Mouse (Mus musculus) thymus, postnatal 25 days (tissue): ENCODE results near the gene Lrrtm4.

Source experiments
- DNase-seq: peaks from one replicate; pipeline ENCODE4 v3.0.0; 2022

The Lrrtm4 gene

DNA sequence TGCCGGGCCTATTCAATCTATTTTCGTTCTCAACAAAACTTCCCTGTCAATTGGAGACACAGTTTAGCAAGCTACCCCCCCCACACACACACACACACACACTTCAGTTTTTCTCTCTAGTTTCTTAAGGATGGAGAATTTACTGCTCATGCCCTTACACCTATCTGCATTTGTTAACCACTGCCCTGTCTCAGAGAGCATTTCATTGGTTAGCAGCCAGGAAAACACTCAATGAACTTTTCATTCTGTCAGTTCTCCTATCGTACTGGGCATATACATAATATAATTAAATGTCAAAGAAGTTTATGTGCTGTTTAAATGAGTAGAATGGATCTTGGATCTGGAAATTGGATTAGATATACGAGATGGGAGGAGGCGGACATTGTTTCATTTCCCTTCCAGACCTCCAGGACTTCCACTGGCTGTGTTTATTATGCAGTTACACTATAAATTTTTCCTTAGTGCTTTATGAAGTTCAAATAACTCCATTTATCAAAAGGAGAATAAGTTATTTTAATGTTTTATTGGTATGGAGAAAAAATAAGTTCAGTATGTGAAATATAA is 742.0 kb downstream of the Lrrtm4 start:
- DNase-seq, result no peak

DNA sequence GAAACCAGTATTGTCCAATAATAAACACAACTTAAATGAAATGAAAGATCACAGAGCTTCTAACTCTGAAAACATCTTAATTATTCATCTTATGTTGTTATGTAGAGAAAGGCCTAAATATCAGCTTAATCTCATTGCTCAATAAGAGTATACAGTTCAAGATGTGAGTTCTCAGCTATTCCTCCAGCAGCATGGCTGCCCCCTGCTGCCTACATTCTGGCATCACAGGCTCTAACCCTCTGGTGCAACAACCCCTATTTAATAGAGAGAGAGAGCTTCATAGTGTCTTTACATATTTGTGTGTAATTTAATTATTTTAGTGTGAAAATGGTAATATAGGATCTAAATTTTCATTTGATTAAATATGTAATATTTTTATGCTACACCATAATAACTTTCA is 767.6 kb downstream of the Lrrtm4 start:
- DNase-seq, result no peak

DNA sequence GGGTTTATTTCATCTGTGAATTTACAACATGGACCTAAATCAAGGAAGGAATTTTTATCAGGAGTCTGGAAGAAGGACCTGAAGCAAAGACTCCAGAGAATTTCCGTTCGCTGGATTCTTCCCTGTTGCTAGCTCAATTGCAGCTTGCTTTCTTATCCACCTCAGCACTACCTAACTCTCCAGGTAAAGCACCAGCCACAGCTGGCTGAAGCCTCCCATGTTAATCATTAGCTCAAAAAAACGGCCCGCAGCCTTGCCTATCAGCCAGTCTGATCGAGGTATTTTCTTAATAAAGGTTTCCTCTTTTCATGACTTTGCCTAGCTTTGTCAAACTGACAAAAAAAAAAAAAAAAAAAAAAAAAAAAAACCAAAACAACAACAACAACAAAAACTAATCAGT is 805.1 kb downstream of the Lrrtm4 start:
- no peak for DNase-seq

GRCm38 (mm10) chr6:80839784-80840183 is 821.1 kb downstream of the Lrrtm4 start:
- DNase-seq, result no peak

- no peak for DNase-seq
Measured at GRCm38 (mm10) chr6:80845294-80845693, 826.6 kb downstream of the Lrrtm4 start.

- DNase-seq, result no peak
Measured at GRCm38 (mm10) chr6:80856910-80857543, 838.4 kb downstream of the Lrrtm4 start.
